Mouse (Mus musculus) intestine, embryonic 15.5 days (tissue): ENCODE measurements around the gene Pwwp2b. TPM values are rescaled to one million over a fixed set of nuclear protein-coding genes. Genes with fewer than 3 reads are reported as not detected.
A peak's percentile ranks its signal among the peaks of the same experiment; 100 is the strongest.

ENCODE experiments used
- ATAC-seq: fragments of 200-750 bp; cut with Nextera tagmentation; 2 replicates; pipeline ENCODE4 v1.8.0; 2017; ENCODE audit warnings: moderate TSS enrichment, moderate library complexity
- H3K27ac ChIP-seq: fragments of 300-500 bp; sonication (generic); 2 replicates; pipeline ENCODE4 v1.5.1; 2015; ENCODE audit warnings: mild to moderate bottlenecking, inconsistent platforms
- H3K27me3 ChIP-seq: fragments of 300-500 bp; sonication (generic); replicated peaks from 2 replicates; pipeline ENCODE4 v1.6.1; 2015; ENCODE audit warnings: inconsistent platforms
- H3K36me3 ChIP-seq: fragments of 300-500 bp; sonication (generic); 2 replicates; pipeline ENCODE4 v1.6.1; 2015; ENCODE audit warnings: inconsistent platforms
- H3K4me1 ChIP-seq: fragments of 300-500 bp; sonication (generic); replicated peaks from 2 replicates; pipeline ENCODE4 v1.6.1; 2015; ENCODE audit warnings: inconsistent platforms
- H3K4me2 ChIP-seq: fragments of 300-500 bp; sonication (generic); replicated peaks from 2 replicates; pipeline ENCODE4 v1.6.1; 2015; ENCODE audit warnings: mild to moderate bottlenecking, inconsistent platforms
- H3K4me3 ChIP-seq: fragments of 300-500 bp; sonication (generic); replicated peaks from 2 replicates; pipeline ENCODE4 v1.5.1; 2015; ENCODE audit warnings: inconsistent platforms
- H3K9ac ChIP-seq: fragments of 300-500 bp; sonication (generic); 2 replicates; pipeline ENCODE4 v1.6.1; 2015; ENCODE audit warnings: inconsistent platforms
- H3K9me3 ChIP-seq: fragments of 300-500 bp; sonication (generic); 2 replicates; pipeline ENCODE4 v1.6.1; 2016; ENCODE audit warnings: inconsistent platforms
- WGBS: fragments of 180-500 bp; shearing (Covaris S2); methylation state at CpG from one replicate; pipeline ENCODE4 v1.1.7; 2015; 5-methylcytosine and 5-hydroxymethylcytosine counted together
- polyA plus RNA-seq: library from polyadenylated mRNA; unstranded; fragments of >200 nt; fragmentation: Nextera tagmentation; extraction: Ambion mirVana; gene quantifications from 2 replicates; pipeline ENCODE4 v1.2.1, GENCODE M21; 2015

The Pwwp2b gene
- polyA plus RNA-seq, 1 experiment from 2014 or later = 20.3 TPM

DNA sequence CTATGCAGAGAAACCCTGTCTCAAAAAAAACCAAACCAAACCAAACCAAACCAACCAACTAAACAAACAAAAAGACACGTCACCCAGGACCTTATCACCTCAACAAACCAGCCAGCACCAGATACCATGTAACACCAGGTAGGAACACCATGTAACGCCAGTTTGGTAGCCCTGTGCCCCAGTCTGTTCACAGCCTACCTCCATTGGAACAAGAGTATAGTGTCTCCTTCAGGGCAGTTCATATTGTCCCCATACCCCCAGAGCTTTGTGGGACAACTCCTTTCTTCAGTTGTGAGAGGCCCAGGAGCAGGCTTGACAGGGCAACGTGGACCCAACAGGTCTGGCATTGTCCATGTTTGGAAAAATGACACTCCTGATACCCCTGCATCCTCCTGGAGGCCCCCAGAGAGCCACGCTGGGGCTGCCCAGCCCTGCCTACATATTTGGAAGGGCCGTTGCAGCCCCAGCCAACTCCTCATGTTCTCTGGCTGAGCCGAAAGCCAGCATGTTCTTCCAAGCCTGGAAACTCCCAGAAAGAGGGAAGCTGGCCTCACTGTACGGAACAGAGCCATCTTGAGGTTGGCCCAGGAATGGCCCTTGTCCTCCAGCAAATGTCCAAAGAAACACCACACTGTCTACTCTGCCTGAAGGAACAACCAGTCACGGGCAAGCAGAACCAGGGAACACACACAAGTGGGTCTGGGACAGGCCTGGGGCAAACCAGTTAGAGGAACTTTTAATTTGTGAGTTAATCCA lies 60.0 kb downstream of the Pwwp2b start:
- Histone ChIP-seq H3K27me3 (no peaks in the 10 kb centered on the region), H3K4me1 (peaks cover 3% of the 10 kb centered on the region), H3K4me2 (no peak overlapping the region), H3K4me3 (no peak overlapping the region), H3K9me3 (no peaks in the 10 kb centered on the region), H3K27ac (0 out of 2 replicates have a peak overlapping the region, but pooled peaks have one; percentile 51), H3K9ac (no peak overlapping the region), H3K36me3 (no peaks in the 10 kb centered on the region)
- no peak for ATAC-seq
- WGBS = 73% methylated on average over 8 of the region's 8 CpGs

DNA sequence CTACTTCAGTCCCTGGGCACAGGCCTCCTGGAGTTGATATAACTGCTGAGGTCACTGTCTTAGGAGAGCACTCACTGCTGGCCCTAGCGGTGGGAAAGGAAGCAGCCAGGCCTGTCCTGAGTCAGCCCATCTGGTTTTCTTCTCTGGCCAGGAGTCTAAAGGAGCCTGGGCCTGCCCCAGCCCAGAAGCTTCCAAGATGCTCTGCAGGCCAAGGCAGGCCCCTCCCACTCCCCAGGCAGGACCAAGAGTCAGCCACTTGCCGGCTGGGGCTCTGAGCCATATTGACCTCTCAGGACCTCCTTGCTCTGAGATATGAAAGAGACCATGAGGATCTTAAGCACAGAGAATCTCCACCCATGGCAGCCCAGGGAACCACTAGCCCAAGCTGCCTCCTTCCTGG lies 60.8 kb downstream of the Pwwp2b start:
- Histone ChIP-seq H3K36me3 (no peaks in the 10 kb centered on the region), H3K4me3 (no peak overlapping the region), H3K27me3 (no peaks in the 10 kb centered on the region), H3K27ac (peak overlapping the region; percentile 51; the same call in 1 of the 2 replicates), H3K9ac (no peak overlapping the region), H3K4me1 (peaks cover 3% of the 10 kb centered on the region), H3K9me3 (no peaks in the 10 kb centered on the region), H3K4me2 (no peak overlapping the region)
- WGBS = 22% methylated on average over 2 of the region's 2 CpGs
- peak; percentile 74 for ATAC-seq

DNA sequence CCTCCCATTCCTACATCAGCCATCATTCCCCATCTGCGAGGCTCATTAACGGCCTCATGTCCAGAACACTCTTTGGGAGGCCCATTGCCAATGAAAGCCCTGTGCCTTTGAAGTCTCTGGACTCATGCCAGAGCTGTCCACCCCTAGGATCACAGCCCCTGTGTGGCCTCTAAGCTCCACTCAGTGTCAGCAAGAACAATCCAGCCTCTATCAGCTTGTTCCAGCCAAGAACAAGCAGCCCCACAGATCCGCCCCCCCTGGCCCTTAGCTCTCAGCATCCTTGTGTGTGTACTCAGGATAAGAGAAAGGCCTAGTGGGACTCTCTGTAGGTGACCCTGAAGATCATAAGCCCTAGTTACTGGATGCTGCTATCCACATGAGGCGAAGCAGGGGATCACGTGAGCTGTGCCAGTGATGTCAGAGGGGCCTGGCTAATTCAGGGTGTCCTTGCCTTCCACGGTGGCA lies 62.2 kb downstream of the Pwwp2b start:
- Histone ChIP-seq H3K27ac (no peak overlapping the region), H3K36me3 (no peaks in the 10 kb centered on the region), H3K4me3 (no peak overlapping the region), H3K27me3 (no peaks in the 10 kb centered on the region), H3K4me1 (peaks cover 3% of the 10 kb centered on the region), H3K9me3 (no peaks in the 10 kb centered on the region), H3K9ac (no peak overlapping the region), H3K4me2 (no peak overlapping the region)
- 49% methylated on average over 6 of the region's 6 CpGs for WGBS
- ATAC-seq = peak; percentile 26

DNA sequence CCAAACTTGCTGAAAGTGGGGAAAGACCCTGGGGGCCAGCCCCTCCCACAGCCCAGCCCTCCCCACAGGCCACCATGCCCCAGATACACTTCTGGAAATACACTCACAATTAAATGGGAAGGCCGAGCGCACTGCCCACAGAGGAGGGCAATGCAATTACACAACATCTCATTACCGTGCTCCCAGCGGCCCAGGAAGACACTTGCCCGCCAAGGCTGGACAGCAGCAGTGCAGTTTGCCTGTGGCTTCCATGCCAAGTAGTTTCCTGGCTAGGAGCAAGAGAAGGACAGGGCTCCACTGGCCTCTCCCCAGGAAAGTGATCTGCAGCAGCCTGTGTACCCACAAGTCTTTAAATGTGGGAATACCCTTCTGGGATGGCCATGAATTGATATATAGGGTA lies 64.4 kb downstream of the Pwwp2b start:
- Histone ChIP-seq H3K27me3 (no peaks in the 10 kb centered on the region), H3K9ac (no peak overlapping the region), H3K4me2 (no peak overlapping the region), H3K9me3 (no peaks in the 10 kb centered on the region), H3K4me3 (no peak overlapping the region), H3K27ac (no peak overlapping the region), H3K4me1 (peaks cover 3% of the 10 kb centered on the region), H3K36me3 (no peaks in the 10 kb centered on the region)
- no peak for ATAC-seq
- 84% methylated on average over 5 of the region's 5 CpGs for WGBS

DNA sequence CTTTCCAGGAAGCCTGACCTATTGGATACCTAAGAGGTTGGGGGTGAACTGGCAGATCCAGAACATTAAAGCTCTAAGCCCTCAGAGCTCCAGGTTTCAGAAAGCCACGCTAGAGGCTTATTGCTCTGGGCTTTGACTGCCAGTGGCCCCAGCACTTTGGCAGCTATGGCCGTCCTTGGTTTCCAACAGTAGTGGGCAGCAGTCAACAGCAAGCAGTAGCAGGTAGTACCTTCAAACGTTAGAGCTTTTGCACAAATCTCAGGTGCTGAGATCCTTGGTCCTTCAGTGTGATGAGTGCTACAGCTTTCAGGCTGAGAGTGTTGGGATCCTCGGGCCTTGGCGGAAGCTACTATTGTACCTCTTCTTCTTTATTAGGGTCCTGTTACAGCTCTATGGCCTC lies 65.1 kb downstream of the Pwwp2b start:
- WGBS = 77% methylated on average over 5 of the region's 5 CpGs
- no peak overlapping the region for H3K9ac ChIP-seq
- ATAC-seq = no peak
- no peaks in the 10 kb centered on the region for H3K9me3 ChIP-seq
- H3K27ac ChIP-seq = no peak overlapping the region
- H3K4me1 ChIP-seq = peaks cover 3% of the 10 kb centered on the region
- H3K27me3 ChIP-seq = no peaks in the 10 kb centered on the region
- H3K4me2 ChIP-seq = no peak overlapping the region
- H3K4me3 ChIP-seq = no peak overlapping the region
- no peaks in the 10 kb centered on the region for H3K36me3 ChIP-seq

DNA sequence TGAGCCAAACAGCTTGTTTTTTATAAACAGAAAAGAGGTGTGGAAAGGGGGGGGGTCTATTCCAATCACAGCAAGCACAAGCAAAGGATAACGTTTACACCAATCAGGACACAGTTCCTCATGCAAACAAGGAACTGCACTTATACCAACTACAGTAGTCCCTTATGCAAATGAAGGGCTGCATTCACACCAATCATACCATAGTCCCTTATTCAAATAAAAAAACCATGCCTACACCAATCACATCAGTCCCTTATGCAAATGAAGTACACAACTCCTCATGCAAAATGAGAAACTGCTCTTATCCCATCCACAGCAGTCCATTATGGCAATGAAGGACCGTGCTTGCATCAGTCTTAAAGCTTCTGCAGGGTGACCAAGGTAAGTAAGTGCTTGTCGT lies 66.4 kb downstream of the Pwwp2b start:
- Histone ChIP-seq H3K4me1 (peaks cover 4% of the 10 kb centered on the region), H3K9me3 (no peaks in the 10 kb centered on the region), H3K27ac (no peak overlapping the region), H3K36me3 (no peaks in the 10 kb centered on the region), H3K9ac (no peak overlapping the region), H3K4me3 (no peak overlapping the region), H3K27me3 (no peaks in the 10 kb centered on the region), H3K4me2 (no peak overlapping the region)
- 74% methylated on average over 3 of the region's 3 CpGs for WGBS
- no peak for ATAC-seq

DNA sequence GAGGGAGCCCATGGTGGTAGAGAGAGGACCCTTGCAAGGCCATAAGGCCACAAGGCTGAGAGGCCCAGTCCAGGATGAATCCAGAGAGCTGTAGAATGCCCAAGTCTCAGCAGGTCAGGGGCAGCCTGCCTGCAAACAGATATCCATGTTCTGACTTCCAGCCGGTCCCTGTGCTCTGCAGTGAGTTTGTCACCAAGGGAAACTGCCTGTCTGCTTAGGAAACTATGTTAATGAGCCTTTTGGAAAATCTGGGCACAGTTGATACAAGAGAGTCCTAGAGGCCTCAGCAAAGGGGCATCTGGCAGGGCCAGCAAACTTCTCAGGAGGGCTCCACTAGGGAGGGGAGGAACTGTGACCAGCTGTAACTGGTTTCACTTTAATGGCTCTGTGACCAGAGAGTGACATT lies 70.7 kb downstream of the Pwwp2b start:
- peak; percentile 56; the same call in 1 of the 2 replicates for ATAC-seq

More for the DNA sequence above, 70.7 kb downstream of the Pwwp2b start:
- no peaks in the 10 kb centered on the region for H3K9me3 ChIP-seq
- no peak overlapping the region for H3K4me3 ChIP-seq
- H3K4me1 ChIP-seq = peaks cover 4% of the 10 kb centered on the region
- H3K36me3 ChIP-seq = no peaks in the 10 kb centered on the region
- 52% methylated on average over 1 of the region's 1 CpGs for WGBS
- no peak overlapping the region for H3K9ac ChIP-seq
- 0 out of 2 replicates have a peak overlapping the region, but pooled peaks have one; percentile 7 for H3K27ac ChIP-seq
- H3K4me2 ChIP-seq = no peak overlapping the region
- H3K27me3 ChIP-seq = no peaks in the 10 kb centered on the region

Other genes with a start within 250 kb of the Pwwp2b start
- gene Dpysl4, start 162.5 kb upstream of the Pwwp2b start, polyA plus RNA-seq = 12.7 and 15.6 TPM in 2 replicates
- 4.4 TPM in 2 replicates for gene Lrrc27, start 35.5 kb upstream of the Pwwp2b start, polyA plus RNA-seq
- gene Stk32c, start 35.2 kb upstream of the Pwwp2b start, polyA plus RNA-seq = 0.10 and 0.29 TPM in 2 replicates
- 33.1 and 35.5 TPM in 2 replicates for gene Inpp5a, start 140.6 kb downstream of the Pwwp2b start, polyA plus RNA-seq